Mouse (Mus musculus) cerebral cortex, adult 2 months (tissue): ENCODE data around the gene L3mbtl1.

Experiments
- WGBS: fragments of 180-500 bp; shearing (Covaris S2); methylation state at CpG from one replicate; pipeline ENCODE4 v1.1.7; 2018; 5-methylcytosine and 5-hydroxymethylcytosine counted together

Gene L3mbtl1

GRCm38 (mm10) chr2:162943931-162944330 lies 659 bp downstream of the L3mbtl1 start:
- WGBS: 7% methylated on average over 11 of the region's 11 CpGs

DNA sequence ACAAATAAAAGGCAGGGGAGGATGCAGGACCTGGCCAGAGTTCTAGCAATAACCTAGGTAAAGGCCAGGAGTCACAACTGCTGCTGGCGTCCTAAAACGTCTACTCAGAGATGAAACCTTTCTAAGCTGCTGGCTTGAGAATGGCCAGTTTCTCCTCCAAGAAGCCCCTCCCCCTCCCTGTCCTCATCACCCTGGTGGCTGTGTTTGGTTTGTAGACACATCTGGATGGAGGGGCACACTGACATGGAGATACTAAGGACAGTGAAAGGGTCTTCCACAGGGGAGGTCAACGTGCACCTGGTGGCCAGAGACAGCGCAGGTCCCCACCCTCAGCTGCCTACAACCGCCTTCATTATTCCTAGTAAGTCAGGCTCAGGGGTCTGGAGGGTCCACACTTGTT lies 3.7 kb downstream of the L3mbtl1 start:
- 90% methylated on average over 5 of the region's 5 CpGs for WGBS

DNA sequence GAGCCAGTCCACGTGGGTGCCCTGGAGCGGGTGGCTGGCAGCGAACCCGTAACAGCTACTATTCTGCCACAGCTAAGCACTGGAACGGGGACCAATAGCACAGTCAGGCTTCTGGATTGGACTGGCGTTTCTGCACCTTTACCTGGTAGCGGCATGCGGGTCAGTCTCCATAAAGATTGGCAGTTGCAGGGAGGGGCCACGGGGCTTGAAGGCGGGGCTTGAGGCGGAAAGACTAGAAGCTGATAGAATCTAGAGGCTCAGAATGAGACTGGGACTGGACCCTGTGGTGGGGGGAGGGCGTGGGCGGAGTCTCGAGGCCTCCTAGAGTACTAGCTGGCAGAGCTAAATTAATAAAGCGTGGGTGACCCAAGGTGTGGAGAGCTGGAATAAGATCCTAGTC lies 4.5 kb downstream of the L3mbtl1 start:
- WGBS: 37% methylated on average over 15 of the region's 15 CpGs

DNA sequence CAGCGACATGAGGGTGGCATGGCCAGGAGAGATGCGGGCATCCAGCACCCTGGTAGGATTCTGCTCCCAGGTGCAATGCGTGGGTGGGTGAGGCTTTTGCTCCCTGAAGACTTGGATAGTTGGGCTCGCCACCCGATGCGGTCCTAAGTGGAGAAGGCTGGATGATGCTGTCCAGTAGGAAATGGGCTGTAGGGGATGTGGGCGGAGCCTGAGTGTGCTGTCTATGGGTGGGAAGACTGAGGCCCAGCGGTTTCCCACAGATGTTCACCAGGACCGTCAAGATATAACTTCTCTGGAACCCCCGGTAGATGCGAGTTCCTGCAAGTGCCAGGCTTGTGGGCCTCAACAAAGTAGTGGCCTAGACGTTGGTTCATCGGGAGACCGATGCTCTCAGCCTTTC lies 4.9 kb downstream of the L3mbtl1 start:
- WGBS: 56% methylated on average over 14 of the region's 14 CpGs

GRCm38 (mm10) chr2:162950776-162951175 lies 7.5 kb downstream of the L3mbtl1 start:
- 89% methylated on average over 2 of the region's 2 CpGs for WGBS

DNA sequence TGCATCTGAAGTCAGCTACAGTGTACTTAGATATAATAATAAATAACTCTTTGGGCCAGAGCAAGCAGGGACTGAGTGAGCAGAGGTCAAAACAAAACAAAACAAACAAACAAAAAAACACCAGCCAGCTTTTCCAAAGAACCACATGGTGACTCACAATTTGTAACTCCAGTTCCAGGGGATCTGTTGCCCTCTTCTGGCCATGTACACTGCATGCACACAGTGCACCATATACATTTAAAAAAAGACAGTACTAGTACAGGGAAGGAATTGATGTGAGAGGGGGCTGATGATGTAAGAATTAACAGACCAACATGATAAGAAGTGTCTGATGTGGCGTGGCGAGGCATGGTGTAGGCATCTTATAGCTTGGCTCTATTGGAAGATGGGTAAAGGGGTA lies 13.6 kb downstream of the L3mbtl1 start:
- WGBS: 100% methylated on average over 2 of the region's 2 CpGs

DNA sequence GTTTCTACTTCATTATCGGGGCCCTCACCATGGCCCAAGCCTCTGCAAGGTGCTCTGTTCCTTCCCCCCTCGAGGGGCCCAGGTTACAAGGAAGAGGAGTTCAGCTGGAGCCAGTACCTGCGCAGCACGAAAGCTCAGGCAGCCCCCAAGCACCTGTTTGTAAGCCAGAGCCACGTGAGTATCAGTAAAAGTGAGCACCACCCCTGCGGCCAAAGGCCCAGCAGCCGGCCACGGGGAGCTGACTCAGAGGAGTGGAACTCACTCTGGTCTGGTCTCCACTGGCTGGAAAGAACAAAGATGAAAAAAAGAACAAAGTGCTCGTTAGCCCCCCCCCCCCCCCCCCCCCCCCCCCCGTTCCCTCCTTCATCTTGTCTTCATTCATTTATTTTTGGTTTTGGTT lies 18.0 kb downstream of the L3mbtl1 start:
- 72% methylated on average over 9 of the region's 10 CpGs for WGBS

DNA sequence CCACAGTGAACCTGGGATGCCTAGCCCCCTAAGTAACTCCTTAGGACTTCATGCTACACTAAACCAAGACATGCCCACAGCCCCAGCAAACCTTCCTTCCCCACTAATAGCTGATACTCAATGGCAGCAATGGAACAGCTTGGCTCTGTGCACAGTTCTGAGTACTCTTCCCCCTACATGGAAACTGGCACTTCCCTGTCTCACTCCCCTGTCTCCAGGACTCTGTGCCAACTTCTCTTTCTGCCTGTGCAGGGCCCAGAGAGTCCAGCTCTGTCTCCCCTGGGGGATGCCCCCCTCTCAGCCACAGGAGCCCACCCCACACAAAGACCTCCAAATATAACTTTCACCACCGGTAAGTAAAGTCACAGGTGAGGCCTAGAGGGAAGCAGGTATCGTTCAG lies 23.5 kb downstream of the L3mbtl1 start:
- 94% methylated on average over 2 of the region's 2 CpGs for WGBS

- WGBS: 18% methylated on average over 5 of the region's 5 CpGs
Measured at GRCm38 (mm10) chr2:162968357-162968756, 25.1 kb downstream of the L3mbtl1 start.

DNA sequence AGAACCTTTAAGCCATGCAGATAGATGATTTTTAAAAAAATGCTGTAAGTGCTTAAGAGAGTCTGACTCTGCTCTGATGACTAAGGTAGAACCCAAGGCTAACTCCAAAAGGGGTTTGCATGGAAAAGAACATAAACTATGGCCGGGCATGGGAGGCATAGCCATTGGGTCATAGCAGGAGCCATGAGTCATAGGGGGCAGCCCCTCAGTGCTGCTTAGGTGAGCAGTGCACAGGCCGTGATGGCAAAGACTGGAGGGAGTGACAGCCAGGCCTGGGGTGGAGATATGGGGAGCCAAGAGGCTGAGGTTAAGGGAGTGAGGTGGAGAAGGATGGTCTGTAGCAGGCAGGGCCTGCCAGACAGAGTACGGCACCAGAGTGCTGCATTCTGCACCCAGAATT lies 25.8 kb downstream of the L3mbtl1 start:
- 87% methylated on average over 3 of the region's 3 CpGs for WGBS

GRCm38 (mm10) chr2:162970896-162971295 lies 27.6 kb downstream of the L3mbtl1 start:
- WGBS: 88% methylated on average over 6 of the region's 6 CpGs

GRCm38 (mm10) chr2:162972752-162973151 lies 29.5 kb downstream of the L3mbtl1 start:
- 83% methylated on average over 7 of the region's 7 CpGs for WGBS

- WGBS: 82% methylated on average over 5 of the region's 5 CpGs
Measured at GRCm38 (mm10) chr2:162973206-162973605, 29.9 kb downstream of the L3mbtl1 start.

- WGBS: 41% methylated on average over 11 of the region's 11 CpGs
Measured at GRCm38 (mm10) chr2:162973637-162974036, 30.4 kb downstream of the L3mbtl1 start.

DNA sequence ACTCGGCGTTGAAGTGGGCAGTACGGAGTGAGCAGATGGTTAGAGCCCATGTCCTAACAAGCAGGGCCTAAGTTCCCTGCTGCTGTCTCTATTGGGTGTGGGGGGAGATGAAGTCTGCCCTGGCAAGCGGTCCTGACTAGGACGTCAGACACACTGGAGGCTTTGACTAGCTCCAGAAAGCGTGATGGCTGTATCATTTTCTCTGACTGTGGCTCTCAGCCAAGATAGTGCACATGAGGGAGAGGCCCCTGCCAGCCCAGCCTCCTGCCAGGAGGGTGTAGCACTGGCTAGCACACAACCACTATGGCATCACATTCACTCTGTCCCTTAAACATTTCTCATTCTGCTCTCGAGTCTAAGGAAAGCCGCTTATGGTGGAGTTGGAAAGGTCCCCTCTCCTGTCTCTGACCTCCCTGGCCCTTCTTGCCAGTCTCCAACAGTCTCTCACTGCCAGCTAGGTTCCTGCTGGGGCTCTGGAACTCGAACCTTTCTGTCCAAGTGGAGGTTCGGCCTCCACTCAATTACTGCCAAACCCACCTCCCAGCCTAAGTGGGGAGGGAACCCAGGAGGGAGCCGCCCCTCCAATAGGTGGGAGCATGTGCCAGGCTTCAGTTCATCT lies 32.0 kb downstream of the L3mbtl1 start:
- 59% methylated on average over 11 of the region's 11 CpGs for WGBS

GRCm38 (mm10) chr2:162976001-162976400 lies 32.7 kb downstream of the L3mbtl1 start:
- WGBS: 52% methylated on average over 4 of the region's 4 CpGs

- 93% methylated on average over 6 of the region's 6 CpGs for WGBS
Measured at GRCm38 (mm10) chr2:162984381-162984780, 41.1 kb downstream of the L3mbtl1 start.

- WGBS: 20% methylated on average over 3 of the region's 3 CpGs
Measured at GRCm38 (mm10) chr2:162985923-162986322, 42.7 kb downstream of the L3mbtl1 start.

- WGBS: 83% methylated on average over 3 of the region's 3 CpGs
Measured at GRCm38 (mm10) chr2:162986764-162987163, 43.5 kb downstream of the L3mbtl1 start.

GRCm38 (mm10) chr2:162987218-162987617 lies 43.9 kb downstream of the L3mbtl1 start, which contains the start of gene Sgk2:
Gene Sgk2, plus strand, starts transcription at chr2:162987330.
- WGBS: 82% methylated on average over 8 of the region's 8 CpGs

DNA sequence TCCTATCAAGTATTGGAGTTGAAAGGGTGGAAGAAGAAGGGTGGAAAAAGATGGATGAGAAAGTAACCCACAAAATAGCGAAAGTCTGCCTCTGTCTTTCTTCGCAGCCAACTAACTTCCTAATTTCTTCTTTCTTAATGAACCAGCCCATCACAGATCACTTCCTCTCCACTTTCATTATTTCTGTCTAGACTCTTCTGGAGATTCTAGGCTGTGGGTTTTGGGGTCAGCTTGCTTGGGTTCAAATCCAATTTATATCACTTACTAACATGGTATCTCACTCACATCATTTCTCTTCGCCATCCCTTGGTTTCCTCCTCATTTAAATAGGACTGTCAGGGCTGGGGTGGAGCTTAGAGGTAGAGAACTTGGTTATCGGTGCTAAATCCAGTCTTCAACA lies 45.0 kb downstream of the L3mbtl1 start:
- 91% methylated on average over 4 of the region's 4 CpGs for WGBS

- WGBS: 38% methylated on average over 6 of the region's 6 CpGs
Measured at GRCm38 (mm10) chr2:162991394-162992083, 48.3 kb downstream of the L3mbtl1 start.

GRCm38 (mm10) chr2:162993881-162994616 lies 50.8 kb downstream of the L3mbtl1 start:
- 85% methylated on average over 9 of the region's 9 CpGs for WGBS
